Mouse (Mus musculus) embryonic facial prominence, embryonic 15.5 days (tissue): ENCODE results near the gene Ankmy2. TPM values are rescaled to one million over a fixed set of nuclear protein-coding genes. Genes with fewer than 3 reads are reported as not detected.

ENCODE experiments used
- ATAC-seq: fragments of 200-750 bp; cut with Nextera tagmentation; 2 replicates; pipeline ENCODE4 v1.8.0; 2017; ENCODE audit warnings: low read depth, moderate TSS enrichment; ENCODE audit not compliant: insufficient number of reproducible peaks, low FRiP score, low TSS enrichment
- H3K27ac ChIP-seq: fragments of 300-500 bp; sonication (generic); replicated peaks from 2 replicates; pipeline ENCODE4 v1.5.1; 2015; ENCODE audit warnings: mild to moderate bottlenecking, inconsistent platforms
- H3K27me3 ChIP-seq: fragments of 300-500 bp; sonication (generic); 2 replicates; pipeline ENCODE4 v1.6.1; 2015; ENCODE audit warnings: inconsistent platforms
- H3K36me3 ChIP-seq: fragments of 300-500 bp; sonication (generic); 2 replicates; pipeline ENCODE4 v1.6.1; 2015; ENCODE audit warnings: mild to moderate bottlenecking, inconsistent platforms
- H3K4me1 ChIP-seq: fragments of 300-500 bp; sonication (generic); 2 replicates; pipeline ENCODE4 v1.6.1; 2015; ENCODE audit warnings: inconsistent platforms
- H3K4me2 ChIP-seq: fragments of 300-500 bp; sonication (generic); replicated peaks from 2 replicates; pipeline ENCODE4 v1.6.1; 2015; ENCODE audit warnings: mild to moderate bottlenecking, inconsistent platforms
- H3K4me3 ChIP-seq: fragments of 300-500 bp; sonication (generic); replicated peaks from 2 replicates; pipeline ENCODE4 v1.5.1; 2015; ENCODE audit warnings: mild to moderate bottlenecking, inconsistent platforms
- H3K9ac ChIP-seq: fragments of 300-500 bp; sonication (generic); 2 replicates; pipeline ENCODE4 v1.6.1; 2015; ENCODE audit warnings: inconsistent platforms
- H3K9me3 ChIP-seq: fragments of 300-500 bp; sonication (generic); replicated peaks from 2 replicates; pipeline ENCODE4 v1.6.1; 2016; ENCODE audit warnings: inconsistent platforms
- WGBS: fragments of 180-500 bp; shearing (Covaris S2); methylation state at CpG from one replicate; pipeline ENCODE4 v1.1.7; 2015; 5-methylcytosine and 5-hydroxymethylcytosine counted together
- polyA plus RNA-seq: library from polyadenylated mRNA; unstranded; fragments of >200 nt; fragmentation: Nextera tagmentation; extraction: Ambion mirVana; gene quantifications from 2 replicates; pipeline ENCODE4 v1.2.1, GENCODE M21; 2015

Ankmy2 gene
- polyA plus RNA-seq, 1 experiment from 2014 or later: 34.8 TPM

GRCm38 (mm10) chr12:36207800-36208148 lies 50.9 kb downstream of the Ankmy2 start:
- no peak for ATAC-seq
- H3K4me1 ChIP-seq: no peaks in the 10 kb centered on the region
- WGBS: 78% methylated on average over 7 of the region's 7 CpGs

GRCm38 (mm10) chr12:36208456-36208855 lies 51.5 kb downstream of the Ankmy2 start:
- Histone ChIP-seq H3K4me1 (no peaks in the 10 kb centered on the region), H3K9ac (no peak overlapping the region), H3K4me2 (no peak overlapping the region), H3K4me3 (no peak overlapping the region), H3K27ac (no peak overlapping the region), H3K9me3 (no peaks in the 10 kb centered on the region), H3K27me3 (no peaks in the 10 kb centered on the region), H3K36me3 (no peaks in the 10 kb centered on the region)
- ATAC-seq: no peak
- WGBS: 70% methylated on average over 19 of the region's 19 CpGs

More at GRCm38 (mm10) chr12:36207800-36208148, 50.9 kb downstream of the Ankmy2 start:
- no peak overlapping the region for H3K27ac ChIP-seq
- no peaks in the 10 kb centered on the region for H3K36me3 ChIP-seq
- no peaks in the 10 kb centered on the region for H3K27me3 ChIP-seq
- H3K4me3 ChIP-seq: no peak overlapping the region
- no peak overlapping the region for H3K4me2 ChIP-seq
- H3K9ac ChIP-seq: no peak overlapping the region
- H3K9me3 ChIP-seq: no peaks in the 10 kb centered on the region

DNA sequence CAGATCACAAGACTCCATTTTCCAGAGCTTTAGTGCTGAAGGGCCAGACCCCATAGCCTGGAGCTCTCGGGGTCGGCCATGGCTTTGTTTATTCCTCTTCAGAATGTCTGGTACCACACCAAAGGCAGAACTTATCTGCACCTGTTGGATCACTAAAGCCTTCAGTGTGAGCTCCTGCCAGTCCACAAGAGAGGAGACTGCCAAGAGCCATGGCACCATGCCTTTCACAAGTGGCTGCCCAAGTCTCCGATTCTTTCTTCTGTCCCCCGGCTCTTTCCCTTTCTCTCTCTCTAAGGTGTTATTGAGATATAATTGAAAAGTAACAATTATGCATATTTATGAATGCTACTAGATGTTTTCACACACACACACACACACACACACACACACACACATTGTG lies 53.2 kb downstream of the Ankmy2 start:
- Histone ChIP-seq H3K4me2 (no peak overlapping the region), H3K27me3 (no peaks in the 10 kb centered on the region), H3K4me1 (no peaks in the 10 kb centered on the region), H3K9me3 (no peaks in the 10 kb centered on the region), H3K9ac (no peak overlapping the region), H3K4me3 (no peak overlapping the region), H3K27ac (no peak overlapping the region), H3K36me3 (no peaks in the 10 kb centered on the region)
- WGBS: 68% methylated on average over 4 of the region's 4 CpGs
- ATAC-seq: no peak

DNA sequence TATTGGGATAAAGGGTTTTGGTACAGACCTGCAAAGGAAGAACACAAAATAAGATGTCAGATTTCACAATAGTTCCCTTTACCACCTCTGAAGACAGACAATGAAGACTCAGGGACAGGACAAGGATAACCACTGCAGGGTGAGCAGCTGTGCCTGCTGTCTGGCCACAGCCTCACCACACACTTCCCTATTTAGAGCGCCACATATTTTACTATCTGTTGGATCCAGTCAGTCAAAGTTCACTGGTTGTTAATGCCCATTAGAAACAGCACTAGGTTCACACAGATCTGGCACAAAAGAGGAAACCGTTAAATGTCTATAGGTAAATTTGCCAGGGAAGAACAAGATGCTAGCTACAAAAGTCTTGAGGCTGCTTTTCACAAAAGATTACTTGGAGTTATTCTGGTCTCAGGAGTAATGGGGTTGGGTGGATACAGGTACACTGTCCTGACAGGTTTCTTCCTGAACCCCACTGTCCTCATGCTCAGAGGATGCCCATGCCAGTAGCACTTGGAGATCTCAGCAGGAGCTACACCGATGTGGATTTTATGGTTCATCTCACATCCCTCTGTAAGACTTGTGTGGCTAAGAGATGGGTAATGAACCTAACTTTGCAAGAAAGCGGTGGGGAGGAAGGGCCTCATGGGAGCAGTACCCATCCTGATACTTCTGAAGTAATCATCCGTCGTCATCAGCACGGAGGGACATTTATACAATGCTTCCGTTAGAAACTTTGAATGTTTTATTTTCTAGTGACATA lies 57.7 kb downstream of the Ankmy2 start:
- 50% methylated on average over 8 of the region's 8 CpGs for WGBS
- Histone ChIP-seq H3K27ac (no peak overlapping the region), H3K4me1 (no peaks in the 10 kb centered on the region), H3K27me3 (no peaks in the 10 kb centered on the region), H3K4me2 (no peak overlapping the region), H3K36me3 (no peaks in the 10 kb centered on the region), H3K9ac (no peak overlapping the region), H3K4me3 (no peak overlapping the region), H3K9me3 (no peaks in the 10 kb centered on the region)
- ATAC-seq: peak; percentile 29; the same call in 1 of the 2 replicates

DNA sequence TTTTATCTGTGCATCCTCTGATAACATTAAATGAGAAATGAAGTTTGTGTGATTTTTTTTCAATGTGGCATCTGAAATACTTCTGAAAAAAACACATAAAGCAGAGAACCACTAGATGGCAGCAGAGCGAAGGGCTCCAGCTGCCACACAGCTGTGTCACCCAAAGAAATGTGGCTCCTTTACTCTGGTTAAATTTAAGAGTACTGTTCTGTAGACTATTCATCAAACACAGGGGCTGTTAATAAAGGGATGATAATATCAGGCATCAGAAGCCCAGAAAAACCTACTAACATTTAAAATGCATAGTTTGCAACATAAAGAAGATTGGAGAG lies 58.2 kb downstream of the Ankmy2 start:
- Histone ChIP-seq H3K36me3 (no peaks in the 10 kb centered on the region), H3K4me2 (no peak overlapping the region), H3K4me3 (no peak overlapping the region), H3K9ac (no peak overlapping the region), H3K9me3 (no peaks in the 10 kb centered on the region), H3K27me3 (no peaks in the 10 kb centered on the region), H3K27ac (no peak overlapping the region), H3K4me1 (no peaks in the 10 kb centered on the region)
- no peak for ATAC-seq
- 0% methylated on average over 1 of the region's 1 CpGs for WGBS

- no peak overlapping the region; the same call in 1 of the 2 replicates for H3K27ac ChIP-seq
- H3K9me3 ChIP-seq: no peaks in the 10 kb centered on the region
- no peak overlapping the region for H3K9ac ChIP-seq
- 50% methylated on average over 4 of the region's 4 CpGs for WGBS
- no peaks in the 10 kb centered on the region for H3K36me3 ChIP-seq
- no peak for ATAC-seq
- H3K27me3 ChIP-seq: no peaks in the 10 kb centered on the region
- H3K4me1 ChIP-seq: no peaks in the 10 kb centered on the region
- no peak overlapping the region for H3K4me3 ChIP-seq
- 0 out of 2 replicates have a peak overlapping the region, but pooled peaks have one; percentile 8 for H3K4me2 ChIP-seq
These were observed 59.3 kb downstream of the Ankmy2 start for GRCm38 (mm10) chr12:36216230-36216629.

- Histone ChIP-seq H3K36me3 (no peaks in the 10 kb centered on the region), H3K4me1 (no peaks in the 10 kb centered on the region), H3K27me3 (no peaks in the 10 kb centered on the region), H3K9ac (no peak overlapping the region), H3K27ac (no peak overlapping the region), H3K4me3 (no peak overlapping the region), H3K9me3 (no peaks in the 10 kb centered on the region), H3K4me2 (0 out of 2 replicates have a peak overlapping the region, but pooled peaks have one; percentile 8)
- WGBS: 64% methylated on average over 10 of the region's 10 CpGs
- no peak for ATAC-seq
These were observed 60.0 kb downstream of the Ankmy2 start for GRCm38 (mm10) chr12:36216905-36217304.

DNA sequence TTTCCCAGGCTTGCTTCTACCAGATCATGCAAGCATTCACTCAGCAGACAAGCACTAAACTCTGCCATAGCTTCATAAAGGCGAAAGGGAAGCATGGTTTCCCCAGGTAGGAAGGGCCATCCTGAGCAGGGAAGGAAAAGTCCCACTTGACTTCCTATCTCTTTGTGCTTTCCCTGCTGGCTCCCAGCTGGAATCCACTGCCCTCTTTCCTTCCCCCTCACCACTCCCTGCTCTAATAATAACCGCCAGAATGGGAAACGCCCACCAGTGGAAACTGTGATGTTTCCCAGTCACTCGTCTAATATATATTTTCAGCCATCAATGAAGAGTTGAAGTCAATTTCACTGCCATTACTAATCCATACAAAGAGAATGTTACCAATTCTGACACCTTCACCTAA lies 67.5 kb downstream of the Ankmy2 start:
- H3K4me2 ChIP-seq: no peak overlapping the region
- no peaks in the 10 kb centered on the region for H3K36me3 ChIP-seq
- no peaks in the 10 kb centered on the region for H3K9me3 ChIP-seq
- 65% methylated on average over 4 of the region's 4 CpGs for WGBS
- H3K9ac ChIP-seq: no peak overlapping the region
- H3K4me1 ChIP-seq: no peaks in the 10 kb centered on the region
- no peaks in the 10 kb centered on the region for H3K27me3 ChIP-seq
- H3K27ac ChIP-seq: no peak overlapping the region
- H3K4me3 ChIP-seq: no peak overlapping the region
- no peak for ATAC-seq

DNA sequence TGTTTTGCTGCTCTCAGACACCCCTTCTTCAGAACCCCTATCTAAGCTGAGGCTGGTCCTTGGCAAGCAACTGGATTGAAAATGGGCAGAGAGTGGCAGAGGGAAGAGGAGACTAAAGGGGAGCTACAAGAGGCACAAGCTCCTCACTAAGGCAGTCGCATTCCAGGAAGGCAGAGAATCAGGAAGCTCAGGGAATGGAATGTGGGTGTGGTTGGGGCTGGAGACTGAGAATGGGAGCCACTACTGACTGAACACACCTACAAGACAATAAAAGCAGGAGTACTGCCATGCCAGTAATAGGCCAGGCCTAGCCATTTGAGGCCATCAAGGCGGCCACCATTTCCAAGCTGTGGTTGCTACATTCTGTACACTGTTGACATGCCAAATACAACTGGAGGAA lies 74.5 kb downstream of the Ankmy2 start:
- H3K9me3 ChIP-seq: 0 out of 2 replicates have a peak, but pooled peaks cover 4% of the 10 kb centered on the region
- WGBS: 82% methylated on average over 2 of the region's 2 CpGs
- ATAC-seq: no peak

DNA sequence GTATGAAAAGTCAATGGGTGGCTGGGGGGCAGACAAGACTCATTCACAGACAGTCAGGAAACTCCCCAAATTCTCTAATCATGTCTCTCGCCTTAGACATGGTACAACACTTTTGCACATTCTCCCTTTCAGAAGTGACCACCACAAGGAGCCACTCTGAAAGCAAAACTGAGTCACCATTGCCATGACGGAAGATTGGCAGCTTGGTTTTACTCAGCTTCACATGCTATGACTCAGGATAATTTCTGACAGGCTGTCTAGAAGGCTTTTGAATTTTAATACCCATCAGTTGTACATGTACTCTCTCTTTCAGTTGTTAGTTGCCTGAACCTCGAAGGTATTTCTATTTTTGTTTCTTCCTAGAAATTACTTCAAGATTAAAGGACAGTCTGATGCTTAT lies 84.3 kb downstream of the Ankmy2 start:
- Histone ChIP-seq H3K4me2 (no peak overlapping the region), H3K36me3 (no peaks in the 10 kb centered on the region), H3K27ac (no peak overlapping the region), H3K4me3 (no peak overlapping the region), H3K4me1 (no peaks in the 10 kb centered on the region), H3K9ac (no peak overlapping the region), H3K27me3 (no peaks in the 10 kb centered on the region), H3K9me3 (no peaks in the 10 kb centered on the region)
- no peak for ATAC-seq
- 63% methylated on average over 3 of the region's 3 CpGs for WGBS

More for the DNA sequence above, 74.5 kb downstream of the Ankmy2 start:
- no peaks in the 10 kb centered on the region for H3K27me3 ChIP-seq
- no peak overlapping the region for H3K9ac ChIP-seq
- no peaks in the 10 kb centered on the region for H3K4me1 ChIP-seq
- H3K36me3 ChIP-seq: no peaks in the 10 kb centered on the region
- no peak overlapping the region for H3K4me3 ChIP-seq
- H3K4me2 ChIP-seq: no peak overlapping the region
- no peak overlapping the region for H3K27ac ChIP-seq
